23 mouse cellular contexts compared by ENCODE assay signal in genomic region chr13:54076762-54077460, GRCm38 (mm10). TPM values are rescaled to one million over a fixed set of nuclear protein-coding genes. Genes with fewer than 3 reads are reported as not detected.
DNase-seq lines count a peak whose midpoint lies in the region; ATAC-seq lines count a peak whose summit lies in the region.
"Had no signal": no experiment of that assay in that cellular context is flagged by ENCODE, and none has a peak within 500 bp of the region (broad histone marks: within the 10 kb centered on the region; RNA-seq: fewer than 3 reads in every experiment).

No protein-coding gene starts in this region.

- H3K9me3 ChIP-seq in liver, embryonic 15.5 days (replicated peaks) = no peaks in the 10 kb centered on the region
- no peaks in the 10 kb centered on the region for H3K9me3 ChIP-seq in liver, embryonic 11.5 days (ENCODE audit: control insufficient read depth, low read length)
- H3K9me3 ChIP-seq: embryonic facial prominence, embryonic 15.5 days; hindbrain, embryonic 10.5 days; midbrain, embryonic 12.5 days had no signal

- H3K4me3 ChIP-seq in liver, embryonic 15.5 days (replicated peaks) = no peak overlapping the region
- H3K4me3 ChIP-seq in liver, embryonic 11.5 days (ENCODE audit: low read depth, low read length) = no peak overlapping the region
- H3K4me3 ChIP-seq: embryonic facial prominence, embryonic 15.5 days; gastrocnemius, adult 2 months; hindbrain, embryonic 10.5 days; midbrain, embryonic 12.5 days had no signal

- 72% methylated on average over 11 of the region's 11 CpGs for WGBS in liver, embryonic 15.5 days (ENCODE audit: insufficient replicate concordance)
- WGBS in liver, embryonic 11.5 days = 88% methylated on average over 11 of the region's 11 CpGs

- intact Hi-C loops in heart, postnatal 36 days (cut with DNase I) = no loop called here

- H3K27ac ChIP-seq in liver, embryonic 15.5 days (replicated peaks) = peak overlapping the region; percentile 49
- no peak overlapping the region for H3K27ac ChIP-seq in liver, embryonic 11.5 days (ENCODE audit: low read depth, low read length)
- H3K27ac ChIP-seq: embryonic facial prominence, embryonic 15.5 days; gastrocnemius, adult 2 months; hindbrain, embryonic 10.5 days; hindbrain, postnatal 0 days; liver, embryonic 14.5 days; midbrain, embryonic 12.5 days had no signal

- ATAC-seq in liver, embryonic 15.5 days (ENCODE audit: insufficient read depth) = no peak
- ATAC-seq in liver, embryonic 11.5 days (replicated peaks; ENCODE audit: low FRiP score) = no peak
- ATAC-seq: activated CD4-positive, CD25-positive, alpha-beta regulatory T cell, adult 4 months; forebrain, embryonic 14.5 days; hindbrain, postnatal 0 days; lung, postnatal 0 days had no signal

- no peak overlapping the region for H3K4me2 ChIP-seq in liver, embryonic 15.5 days
- no peak overlapping the region for H3K4me2 ChIP-seq in liver, embryonic 11.5 days
- H3K4me2 ChIP-seq: embryonic facial prominence, embryonic 15.5 days; heart, embryonic 11.5 days; midbrain, embryonic 12.5 days had no signal

- no peaks in the 10 kb centered on the region for H3K27me3 ChIP-seq in liver, embryonic 15.5 days
- H3K27me3 ChIP-seq in liver, embryonic 11.5 days (replicated peaks; ENCODE audit: control insufficient read depth, insufficient read depth, low read length) = no peaks in the 10 kb centered on the region
- H3K27me3 ChIP-seq: embryonic facial prominence, embryonic 15.5 days; midbrain, embryonic 12.5 days had no signal

- H3K4me1 ChIP-seq in liver, embryonic 15.5 days (replicated peaks) = peaks cover 80% of the 10 kb centered on the region
- peaks cover 32% of the 10 kb centered on the region for H3K4me1 ChIP-seq in liver, embryonic 11.5 days (replicated peaks; ENCODE audit: control insufficient read depth, insufficient read depth, low read length)

- no peak overlapping the region for H3K9ac ChIP-seq in liver, embryonic 15.5 days
- no peak overlapping the region for H3K9ac ChIP-seq in liver, embryonic 11.5 days (ENCODE audit: low read depth, low read length)
- H3K9ac ChIP-seq: embryonic facial prominence, embryonic 15.5 days; liver, embryonic 14.5 days; midbrain, embryonic 12.5 days had no signal

- peak; percentile 80 for DNase-seq in heart, adult 11 months
- DNase-seq in heart, postnatal 36 days = no peak
- no peak for DNase-seq in liver, embryonic 11.5 days (ENCODE audit: low spot score)
- DNase-seq in kidney, postnatal 10 days = peak; percentile 31
- DNase-seq in yolk sac, embryonic 10.5 days (ENCODE audit: low spot score) = peak; percentile 38
- DNase-seq in adrenal gland, adult 2 months = no peak
- no peak for DNase-seq in lung, postnatal 25 days (ENCODE audit: low spot score)
- DNase-seq: adrenal gland, postnatal 10 days; cerebellum, adult 9-11 months; gastrocnemius, adult 2 months; right cerebral cortex, postnatal 14 days; spleen, adult 18-20 months had no signal

- H3K36me3 ChIP-seq in liver, embryonic 15.5 days (replicated peaks) = peaks cover 12% of the 10 kb centered on the region; the same call in 1 of the 2 replicates
- H3K36me3 ChIP-seq in liver, embryonic 11.5 days (ENCODE audit: control insufficient read depth, insufficient read depth, low read length) = peaks cover 6% of the 10 kb centered on the region; the same call in 1 of the 2 replicates
- H3K36me3 ChIP-seq: embryonic facial prominence, embryonic 15.5 days; midbrain, embryonic 12.5 days had no signal

RNA-seq across cellular contexts. Expression of gene Sfxn1, which starts 5.2 kb away (rescaled TPM):
- total RNA-seq in heart, postnatal 36 days (2021) = 1 to 10 TPM; 5.8 to 7.9 TPM
- 54.8 and 56.2 TPM in 2 replicates for polyA plus RNA-seq in liver, embryonic 15.5 days (2015; fragmentation: Nextera tagmentation; extraction: Ambion mirVana)
- 142 and 149 TPM in 2 replicates for polyA plus RNA-seq in liver, embryonic 11.5 days (2014; fragmentation: Nextera tagmentation; extraction: Ambion mirVana)
- total RNA-seq in adrenal gland, adult 2 months (2021) = 10 to 100 TPM; 59.4 to 76.1 TPM
- 12.9 and 14.3 TPM in 2 replicates for polyA plus RNA-seq in adrenal gland, adult 2 months (2012; rRNA removed)

RNA-seq across cellular contexts. Expression of gene Drd1, which starts 21.4 kb away (rescaled TPM):
- total RNA-seq in heart, postnatal 36 days (2021) = under 1 TPM; 0.39 to 0.84 TPM
- polyA plus RNA-seq in liver, embryonic 15.5 days (2015; fragmentation: Nextera tagmentation; extraction: Ambion mirVana) = not detected in 2 replicates
- not detected in 2 replicates for polyA plus RNA-seq in liver, embryonic 11.5 days (2014; fragmentation: Nextera tagmentation; extraction: Ambion mirVana)
- total RNA-seq in adrenal gland, adult 2 months (2021) = 1 to 10 TPM in 1 of 2 experiments, under 1 TPM in 1; 0.09 to 1.8 TPM
- polyA plus RNA-seq in adrenal gland, adult 2 months (2012; rRNA removed) = not detected in 2 replicates
- polyA plus RNA-seq: activated CD4-positive, CD25-positive, alpha-beta regulatory T cell, adult 4 months; heart, embryonic 11.5 days; limb, embryonic 11.5 days; liver, embryonic 14.5 days had no signal

Comparison
In these comparisons a context has a peak if more than half of its experiments do, and no peak if none do; other contexts are left out.
1. DNase-seq: peak in heart, adult 11 months (single experiment), kidney, postnatal 10 days (single experiment) and yolk sac, embryonic 10.5 days (single experiment); none in heart, postnatal 36 days (0 of 2), liver, embryonic 11.5 days (single experiment), adrenal gland, adult 2 months (single experiment) and lung, postnatal 25 days (single experiment).